Mouse (Mus musculus) brown adipose tissue, adult 24 weeks (tissue): ENCODE data around the gene Piezo1. TPM values are rescaled to one million over a fixed set of nuclear protein-coding genes. Genes with fewer than 3 reads are reported as not detected.
A peak's percentile ranks its signal among the peaks of the same experiment; 100 is the strongest.

ENCODE experiments used
- H3K27ac ChIP-seq: fragments of 200-500 bp; replicated peaks from 2 replicates; pipeline ENCODE4 v1.5.1; 2012; ENCODE audit warnings: low read depth, mild to moderate bottlenecking, low read length
- H3K4me1 ChIP-seq: fragments of 200-500 bp; 2 replicates; pipeline ENCODE4 v1.6.1; 2012; ENCODE audit warnings: low read length, mixed read lengths; ENCODE audit not compliant: control insufficient read depth, insufficient read depth, insufficient read length
- H3K4me3 ChIP-seq: fragments of 200-500 bp; 2 replicates; pipeline ENCODE4 v1.5.1; 2012; ENCODE audit warnings: low read depth, mild to moderate bottlenecking, low read length, moderate library complexity; ENCODE audit not compliant: insufficient read depth
- polyA plus RNA-seq: library from polyadenylated mRNA; stranded (reverse); fragments of >200 nt; gene quantifications from 2 replicates; pipeline ENCODE4 v1.2.4, GENCODE M21; 2012; ENCODE audit not compliant: missing spikeins, insufficient read depth, insufficient read length

Gene Piezo1
- polyA plus RNA-seq, 1 experiment: 14.7 TPM

- Histone ChIP-seq H3K4me1 (peaks cover 45% of the 10 kb centered on the region), H3K4me3 (no peak overlapping the region), H3K27ac (peak overlapping the region; percentile 33; the same call in 1 of the 2 replicates)
Observed at GRCm38 (mm10) chr8:122538310-122539076, 12.6 kb downstream of the Piezo1 start.

DNA sequence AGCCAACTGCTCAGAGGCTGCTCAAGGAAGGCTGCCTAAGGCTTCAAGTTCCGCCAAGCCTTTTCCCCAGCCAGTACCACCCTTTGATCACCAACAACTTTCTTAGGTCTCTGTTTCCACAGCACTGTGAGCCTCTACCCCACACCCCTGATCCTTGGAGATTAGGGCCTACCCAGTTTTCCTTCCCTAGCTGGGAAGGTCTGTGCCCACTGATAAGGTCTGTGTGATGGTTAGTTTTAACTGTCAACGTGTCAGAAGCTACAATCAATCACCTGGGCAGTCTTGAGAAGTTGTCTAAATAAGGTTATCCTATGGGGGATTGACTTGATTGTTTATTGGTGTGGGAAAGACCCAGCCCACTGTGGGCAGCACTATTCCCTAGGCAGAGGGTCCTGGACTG is 13.3 kb downstream of the Piezo1 start:
- Histone ChIP-seq H3K4me1 (peaks cover 49% of the 10 kb centered on the region), H3K27ac (peak overlapping the region; percentile 33), H3K4me3 (no peak overlapping the region)

DNA sequence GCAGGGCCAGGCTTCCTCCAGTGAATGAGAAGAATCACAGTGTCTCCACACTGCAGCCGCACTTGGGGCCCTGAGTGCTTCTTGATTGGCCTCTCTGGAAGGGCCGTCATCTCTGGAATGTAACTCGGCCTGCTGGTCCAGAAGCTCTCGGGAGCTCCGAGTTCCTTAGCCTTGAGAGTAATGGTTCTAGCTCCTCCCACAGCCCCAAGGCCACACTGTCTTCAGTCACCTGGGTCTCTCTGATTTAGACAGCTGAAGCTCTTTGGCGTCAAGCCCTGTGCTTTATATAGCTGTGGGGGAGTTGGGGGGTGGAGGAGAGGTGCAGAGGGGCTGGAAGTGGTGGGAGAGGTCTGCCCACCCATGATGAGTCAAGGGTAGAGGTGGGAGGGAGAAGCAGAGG is 14.1 kb downstream of the Piezo1 start:
- Histone ChIP-seq H3K27ac (no peak overlapping the region), H3K4me1 (peaks cover 52% of the 10 kb centered on the region)

DNA sequence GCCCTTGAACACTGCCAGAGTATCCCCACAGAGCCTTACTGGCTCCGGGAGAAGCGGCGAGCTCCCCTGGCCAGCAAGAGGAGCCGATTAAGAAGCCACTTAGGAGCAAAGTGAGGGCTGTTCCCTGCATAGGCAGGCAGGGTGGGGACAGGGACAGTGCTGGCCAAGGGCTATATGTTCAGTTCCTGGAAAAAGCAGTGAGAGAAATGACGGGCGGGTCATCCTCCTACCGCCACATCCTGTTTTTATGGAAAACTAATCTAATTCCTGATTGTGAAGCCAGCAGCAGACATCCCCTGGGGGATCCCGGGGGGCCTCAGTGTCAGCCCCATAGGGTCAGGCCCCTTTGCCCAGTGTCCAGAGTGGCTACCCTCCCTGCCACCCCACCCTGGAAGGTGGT is 19.8 kb downstream of the Piezo1 start:
- peak overlapping the region; percentile 85 for H3K27ac ChIP-seq
- peaks cover 53% of the 10 kb centered on the region for H3K4me1 ChIP-seq
- H3K4me3 ChIP-seq: 0 out of 2 replicates have a peak overlapping the region, but pooled peaks have one; percentile 15

More for the DNA sequence above, 14.1 kb downstream of the Piezo1 start:
- H3K4me3 ChIP-seq: no peak overlapping the region

- no peak overlapping the region for H3K27ac ChIP-seq
- H3K4me1 ChIP-seq: peaks cover 70% of the 10 kb centered on the region
- no peak overlapping the region for H3K4me3 ChIP-seq
Observed at GRCm38 (mm10) chr8:122529159-122529558, 22.0 kb downstream of the Piezo1 start.

DNA sequence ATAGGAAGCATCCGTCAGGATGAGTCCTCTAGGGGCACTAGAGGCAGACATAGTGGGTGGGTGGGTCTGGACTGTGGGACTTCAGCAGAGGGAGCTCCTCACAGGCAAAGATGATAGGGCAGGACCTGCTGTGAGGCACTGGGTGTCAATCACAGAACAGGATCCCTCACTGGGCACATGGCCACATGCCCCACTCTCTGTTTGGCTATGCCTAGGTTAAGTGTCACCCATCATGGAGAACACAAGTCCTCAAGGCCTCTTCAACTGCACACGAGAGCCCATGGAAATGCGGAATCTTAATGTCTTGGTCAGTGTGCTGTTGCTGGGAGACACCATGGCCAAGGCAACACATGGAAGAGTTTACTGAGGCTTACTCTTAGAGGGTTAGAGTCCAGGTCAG is 23.2 kb downstream of the Piezo1 start:
- Histone ChIP-seq H3K27ac (no peak overlapping the region), H3K4me1 (peaks cover 72% of the 10 kb centered on the region), H3K4me3 (no peak overlapping the region)

- Histone ChIP-seq H3K4me3 (no peak overlapping the region), H3K4me1 (peaks cover 67% of the 10 kb centered on the region), H3K27ac (peak overlapping the region; percentile 63)
Observed at GRCm38 (mm10) chr8:122526526-122527170, 24.5 kb downstream of the Piezo1 start.

- peak overlapping the region; percentile 63 for H3K27ac ChIP-seq
- H3K4me1 ChIP-seq: peaks cover 62% of the 10 kb centered on the region
Observed at GRCm38 (mm10) chr8:122526084-122526483, 25.0 kb downstream of the Piezo1 start.

GRCm38 (mm10) chr8:122525004-122525403 is 26.1 kb downstream of the Piezo1 start:
- Histone ChIP-seq H3K4me1 (peaks cover 58% of the 10 kb centered on the region), H3K4me3 (no peak overlapping the region), H3K27ac (peak overlapping the region; percentile 97)

More at GRCm38 (mm10) chr8:122526084-122526483, 25.0 kb downstream of the Piezo1 start:
- no peak overlapping the region for H3K4me3 ChIP-seq

GRCm38 (mm10) chr8:122524506-122524905 is 26.6 kb downstream of the Piezo1 start:
- Histone ChIP-seq H3K4me3 (peak overlapping the region; percentile 24), H3K4me1 (peaks cover 60% of the 10 kb centered on the region), H3K27ac (peak overlapping the region; percentile 97)

- Histone ChIP-seq H3K4me3 (peak overlapping the region; percentile 24), H3K27ac (peak overlapping the region; percentile 97), H3K4me1 (peaks cover 58% of the 10 kb centered on the region)
Observed at GRCm38 (mm10) chr8:122523652-122524360, 27.3 kb downstream of the Piezo1 start.

- Histone ChIP-seq H3K4me1 (peaks cover 65% of the 10 kb centered on the region), H3K27ac (peak overlapping the region; percentile 97), H3K4me3 (peak overlapping the region; percentile 28)
Observed at GRCm38 (mm10) chr8:122522796-122523651, 28.1 kb downstream of the Piezo1 start.

- Histone ChIP-seq H3K27ac (peak overlapping the region; percentile 90), H3K4me1 (peaks cover 62% of the 10 kb centered on the region)
Observed at GRCm38 (mm10) chr8:122520611-122521010, 30.5 kb downstream of the Piezo1 start.

GRCm38 (mm10) chr8:122517541-122518190 is 33.5 kb downstream of the Piezo1 start:
- H3K27ac ChIP-seq: peak overlapping the region; percentile 91
- H3K4me3 ChIP-seq: peak overlapping the region; percentile 21
- H3K4me1 ChIP-seq: peaks cover 53% of the 10 kb centered on the region

More at GRCm38 (mm10) chr8:122520611-122521010, 30.5 kb downstream of the Piezo1 start:
- no peak overlapping the region for H3K4me3 ChIP-seq
